Mouse (Mus musculus): Measurements from ENCODE around the gene Cmc2.

DNA sequence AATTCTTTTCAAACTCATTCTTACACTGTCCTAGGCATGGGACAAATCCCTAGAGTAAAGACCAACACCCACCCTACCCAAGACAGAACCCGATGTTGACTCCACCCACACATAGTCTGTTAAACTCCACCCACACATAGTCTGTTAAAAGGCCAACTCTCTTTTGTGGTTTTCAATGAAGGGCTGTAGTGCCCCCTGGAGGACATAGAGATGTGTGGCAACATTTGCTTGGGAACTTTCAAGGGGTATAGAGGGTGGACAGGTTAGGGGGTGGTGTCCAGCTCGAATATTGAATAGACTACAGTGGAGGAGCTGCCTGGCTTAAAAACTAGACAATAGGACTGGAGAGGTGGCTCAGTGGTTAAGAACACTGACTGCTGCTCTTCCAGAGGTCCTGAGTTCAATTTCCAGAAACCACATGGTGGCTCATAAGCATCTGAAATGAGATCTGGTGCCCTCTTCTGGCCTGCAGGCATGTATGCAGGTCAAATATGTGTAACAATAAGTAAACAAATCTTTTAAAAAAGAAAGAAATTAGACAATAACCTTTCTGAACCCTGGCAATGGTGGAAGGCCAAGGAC lies 48.4 kb downstream of the Cmc2 start:
- TF ChIP-seq CTCF (IDR thresholded peaks at IDR 0.05; ENCODE audit: extremely low read depth, insufficient read length, insufficient replicate concordance, low read depth, low read length) (no peak; the same call in 1 of the 2 replicates), POLR2A (IDR thresholded peaks at IDR 0.05; ENCODE audit: low read depth, low read length) (no peak)

All from small intestine, adult 2 months (tissue).